Mouse (Mus musculus) olfactory bulb, adult 2 months (tissue): ENCODE measurements at regions not wholly inside any gene's neighbourhood (a gene's known extent, or its start where the extent isn't known, plus 50 kb on each side); places are given as distances from the start of the nearest gene placed in this dataset.

Source experiments
- CTCF ChIP-seq: fragments of 200-500 bp; IDR thresholded peaks from 2 replicates; pipeline ENCODE4 v1.5.1; 2012; ENCODE audit warnings: low read depth, mild to moderate bottlenecking, low read length, moderate library complexity; ENCODE audit not compliant: insufficient read depth
- POLR2A ChIP-seq: fragments of 200-500 bp; IDR thresholded peaks from 2 replicates; pipeline ENCODE4 v1.6.1; 2012; ENCODE audit warnings: mild to moderate bottlenecking, low read depth, low read length, moderate library complexity; ENCODE audit not compliant: insufficient read depth

- no peak for TF ChIP-seq POLR2A
- TF ChIP-seq CTCF: no peak
Measured at GRCm38 (mm10) chr2:159584641-159585040, 749.3 kb downstream of the Gm826 start.
